Mouse (Mus musculus): ENCODE data around the gene Ptgfrn. TPM values are rescaled to one million over a fixed set of nuclear protein-coding genes. Genes with fewer than 3 reads are reported as not detected.

Gene Ptgfrn
- total and polyA plus RNA-seq, 3 experiments = not detected

- Histone ChIP-seq H3K9ac (ENCODE audit: insufficient read depth, low read depth) (no peak overlapping the region), H3K27ac (ENCODE audit: insufficient read depth, low read depth) (no peak overlapping the region), H3K4me1 (ENCODE audit: control insufficient read depth in 1 of 2, insufficient read depth in 2 of 2) (no peaks in the 10 kb centered on the region; a peak in 1 of 4 replicates), H3K36me3 (replicated peaks in 1 of 2; ENCODE audit: control insufficient read depth in 1 of 2, insufficient read depth in 1 of 2, low read length in 1 of 2) (no peaks in the 10 kb centered on the region), H3K79me2 (replicated peaks; ENCODE audit: control insufficient read depth, extremely low read depth, insufficient read depth, poor library complexity, severe bottlenecking) (no peaks in the 10 kb centered on the region), H3K9me3 (replicated peaks; ENCODE audit: low read length) (no peaks in the 10 kb centered on the region), H3K4me3 (replicated peaks in 1 of 3; ENCODE audit: low read depth in 2 of 3, low read length in 2 of 3, poor library complexity in 1 of 3) (no peak overlapping the region), H3K4me2 (ENCODE audit: insufficient read depth, low read depth, poor library complexity, severe bottlenecking) (no peak overlapping the region), H3K27me3 (replicated peaks) (no peaks in the 10 kb centered on the region)
- dilution Hi-C loops (cut with MboI; ENCODE audit: extremely low pct_ligation_motif_present, extremely low pct_unique_long_range_greater_than_20kb, low sequenced_read_pairs) = no loop called here
- DNase-seq (ENCODE audit: extremely low read depth) = no peak
- in situ Hi-C loops (cut with MboI; ENCODE audit: low pct_ligation_motif_present, low pct_unique_long_range_greater_than_20kb, low sequenced_read_pairs) = no loop called here
- TF ChIP-seq RCOR1 (conservative IDR thresholded peaks at IDR 0.05; ENCODE audit: low read depth, low read length) = no peak
These were observed 65.4 kb downstream of the Ptgfrn start for GRCm38 (mm10) chr3:101044686-101045085.

- TF ChIP-seq ZNF384 (IDR thresholded peaks at IDR 0.05; ENCODE audit: low read depth, low read length) (no peak), SIN3A (IDR thresholded peaks at IDR 0.05; ENCODE audit: low read length) (no peak), E2F4 (IDR thresholded peaks at IDR 0.05; ENCODE audit: insufficient replicate concordance, low read depth, low read length) (no peak), ETS1 (conservative IDR thresholded peaks at IDR 0.05; ENCODE audit: low read depth, low read length) (no peak), MEF2A (IDR thresholded peaks at IDR 0.05; ENCODE audit: borderline replicate concordance, low read depth, low read length) (no peak), ZKSCAN1 (IDR thresholded peaks at IDR 0.05; ENCODE audit: borderline replicate concordance, low read depth, low read length) (no peak), EP300 (IDR thresholded peaks at IDR 0.05; ENCODE audit: low read length) (no peak), ZC3H11A (IDR thresholded peaks at IDR 0.05; ENCODE audit: low read depth, low read length) (no peak), SMC3 (IDR thresholded peaks at IDR 0.05; ENCODE audit: low read depth, low read length) (no peak), IRF4 (IDR thresholded peaks at IDR 0.05; ENCODE audit: low read depth, low read length) (no peak), JUND (conservative IDR thresholded peaks at IDR 0.05; ENCODE audit: low read depth, low read length) (no peak)
- no peak overlapping the region for H3K4me2 ChIP-seq (ENCODE audit: insufficient read depth, low read depth, poor library complexity, severe bottlenecking)
- dilution Hi-C loops (cut with MboI; ENCODE audit: extremely low pct_ligation_motif_present, extremely low pct_unique_long_range_greater_than_20kb, low sequenced_read_pairs) (no loop called here), in situ Hi-C loops (cut with MboI; ENCODE audit: low pct_ligation_motif_present, low pct_unique_long_range_greater_than_20kb, low sequenced_read_pairs) (no loop called here)
- H3K4me1 ChIP-seq (ENCODE audit: control insufficient read depth in 1 of 2, insufficient read depth in 2 of 2) = 0 out of 4 replicates have a peak, but pooled peaks cover 0 to 2% of the 10 kb centered on the region in 2 experiments
- no peaks in the 10 kb centered on the region for H3K36me3 ChIP-seq (replicated peaks in 1 of 2; ENCODE audit: control insufficient read depth in 1 of 2, insufficient read depth in 1 of 2, low read length in 1 of 2)
- no peak overlapping the region for H3K4me3 ChIP-seq (replicated peaks in 1 of 3; ENCODE audit: low read depth in 2 of 3, low read length in 2 of 3, poor library complexity in 1 of 3)
- DNase-seq (ENCODE audit: extremely low read depth) = no peak
- H3K27me3 ChIP-seq (replicated peaks) = no peaks in the 10 kb centered on the region
- no peaks in the 10 kb centered on the region for H3K79me2 ChIP-seq (replicated peaks; ENCODE audit: control insufficient read depth, extremely low read depth, insufficient read depth, poor library complexity, severe bottlenecking)
- no peak overlapping the region for H3K27ac ChIP-seq (ENCODE audit: insufficient read depth, low read depth)
- H3K9ac ChIP-seq (ENCODE audit: insufficient read depth, low read depth) = no peak overlapping the region
- no peaks in the 10 kb centered on the region for H3K9me3 ChIP-seq (replicated peaks; ENCODE audit: low read length)
These were observed 68.1 kb downstream of the Ptgfrn start for GRCm38 (mm10) chr3:101041997-101042396.

- no peak for DNase-seq (ENCODE audit: extremely low read depth)
- Histone ChIP-seq H3K4me1 (ENCODE audit: control insufficient read depth in 1 of 2, insufficient read depth in 2 of 2) (0 out of 4 replicates have a peak, but pooled peaks cover 0 to 2% of the 10 kb centered on the region in 2 experiments), H3K4me3 (replicated peaks in 1 of 3; ENCODE audit: low read depth in 2 of 3, low read length in 2 of 3, poor library complexity in 1 of 3) (no peak overlapping the region), H3K9ac (ENCODE audit: insufficient read depth, low read depth) (no peak overlapping the region), H3K27me3 (replicated peaks) (no peaks in the 10 kb centered on the region), H3K36me3 (replicated peaks in 1 of 2; ENCODE audit: control insufficient read depth in 1 of 2, insufficient read depth in 1 of 2, low read length in 1 of 2) (no peaks in the 10 kb centered on the region), H3K27ac (ENCODE audit: insufficient read depth, low read depth) (no peak overlapping the region), H3K9me3 (replicated peaks; ENCODE audit: low read length) (no peaks in the 10 kb centered on the region), H3K4me2 (ENCODE audit: insufficient read depth, low read depth, poor library complexity, severe bottlenecking) (no peak overlapping the region), H3K79me2 (replicated peaks; ENCODE audit: control insufficient read depth, extremely low read depth, insufficient read depth, poor library complexity, severe bottlenecking) (no peaks in the 10 kb centered on the region)
- TF ChIP-seq ETS1 (conservative IDR thresholded peaks at IDR 0.05; ENCODE audit: low read depth, low read length) (no peak), POLR2A (IDR thresholded peaks at IDR 0.05; ENCODE audit: low read depth, low read length) (no peak), MEF2A (IDR thresholded peaks at IDR 0.05; ENCODE audit: borderline replicate concordance, low read depth, low read length) (no peak), KAT2A (IDR thresholded peaks at IDR 0.05; ENCODE audit: insufficient replicate concordance, low read length) (no peak), NELFE (IDR thresholded peaks at IDR 0.05; ENCODE audit: low read depth, low read length) (no peak), ZC3H11A (IDR thresholded peaks at IDR 0.05; ENCODE audit: low read depth, low read length) (no peak), HCFC1 (IDR thresholded peaks at IDR 0.05; ENCODE audit: low read depth, low read length) (no peak), MAZ (IDR thresholded peaks at IDR 0.05; ENCODE audit: low read depth, low read length) (no peak), SMC3 (IDR thresholded peaks at IDR 0.05; ENCODE audit: low read depth, low read length) (no peak), CTCF (conservative IDR thresholded peaks at IDR 0.05 in 1 of 2, IDR thresholded peaks at IDR 0.05 in 1 of 2; ENCODE audit: low read depth in 2 of 2, low read length in 2 of 2) (no peak), IRF4 (IDR thresholded peaks at IDR 0.05; ENCODE audit: low read depth, low read length) (no peak), CHD1 (IDR thresholded peaks at IDR 0.05; ENCODE audit: low read depth, low read length) (no peak), E2F4 (IDR thresholded peaks at IDR 0.05; ENCODE audit: insufficient replicate concordance, low read depth, low read length) (no peak), UBTF (IDR thresholded peaks at IDR 0.05; ENCODE audit: low read depth, low read length) (no peak), ELF1 (IDR thresholded peaks at IDR 0.05; ENCODE audit: low read depth, low read length) (no peak)
- dilution Hi-C loops (cut with MboI; ENCODE audit: extremely low pct_ligation_motif_present, extremely low pct_unique_long_range_greater_than_20kb, low sequenced_read_pairs) (no loop called here), in situ Hi-C loops (cut with MboI; ENCODE audit: low pct_ligation_motif_present, low pct_unique_long_range_greater_than_20kb, low sequenced_read_pairs) (no loop called here)
These were observed 72.0 kb downstream of the Ptgfrn start for GRCm38 (mm10) chr3:101037984-101038545.
